Mouse (Mus musculus): ENCODE measurements around the gene Ppp1r14c. TPM values are rescaled to one million over a fixed set of nuclear protein-coding genes. Genes with fewer than 3 reads are reported as not detected.

Ppp1r14c gene
- polyA plus RNA-seq, 1 experiment from 2014 or later, result 27.7 TPM

GRCm38 (mm10) chr10:3512620-3513305 lies 146.9 kb downstream of the Ppp1r14c start:
- no peak overlapping the region for H3K4me2 ChIP-seq (replicated peaks)
- no peak for ATAC-seq (ENCODE audit: insufficient number of reproducible peaks, low FRiP score, low TSS enrichment, low read depth)
- H3K36me3 ChIP-seq, result no peaks in the 10 kb centered on the region
- WGBS, result 75% methylated on average over 8 of the region's 8 CpGs
- no peak overlapping the region for H3K27ac ChIP-seq (replicated peaks)
- H3K9me3 ChIP-seq (replicated peaks), result no peaks in the 10 kb centered on the region
- H3K4me1 ChIP-seq, result peaks cover 13% of the 10 kb centered on the region
- no peaks in the 10 kb centered on the region for H3K27me3 ChIP-seq
- no peak overlapping the region for H3K4me3 ChIP-seq (replicated peaks)
- no peak overlapping the region for H3K9ac ChIP-seq

DNA sequence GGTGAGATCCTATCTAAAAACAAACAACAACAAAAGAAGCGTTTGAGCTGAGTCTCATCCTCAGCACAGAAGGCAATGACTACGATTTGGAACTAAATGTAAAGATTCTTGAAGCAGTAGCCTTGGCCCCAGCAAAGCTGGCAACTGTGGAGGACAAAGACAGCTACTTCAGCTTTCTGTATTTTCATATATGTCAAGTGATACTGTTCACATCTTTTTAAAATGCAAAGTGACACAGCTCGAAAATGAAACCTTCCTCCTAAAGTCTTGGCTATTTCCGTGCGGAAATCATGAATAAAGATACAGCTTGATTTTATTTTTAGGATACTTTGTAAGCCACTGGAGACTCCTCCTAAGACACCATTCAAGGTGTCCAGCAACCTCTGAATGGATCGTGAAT lies 148.1 kb downstream of the Ppp1r14c start:
- Histone ChIP-seq H3K9ac (no peak overlapping the region), H3K4me1 (peaks cover 8% of the 10 kb centered on the region; the same call in 1 of the 2 replicates), H3K4me3 (replicated peaks) (no peak overlapping the region), H3K27ac (replicated peaks) (no peak overlapping the region), H3K36me3 (no peaks in the 10 kb centered on the region), H3K9me3 (replicated peaks) (no peaks in the 10 kb centered on the region), H3K4me2 (replicated peaks) (no peak overlapping the region), H3K27me3 (no peaks in the 10 kb centered on the region)
- 63% methylated on average over 6 of the region's 6 CpGs for WGBS
- no peak for ATAC-seq (ENCODE audit: insufficient number of reproducible peaks, low FRiP score, low TSS enrichment, low read depth)

Small RNA genes within 50 kb of the gene (microRNA-seq; reads per million reads assigned to microRNA genes)
- not detected for gene Gm24482 (ENCODE audit: borderline number of aligned reads)

Other genes starting within 250 kb of the Ppp1r14c start
- 3.1 and 3.3 TPM in 2 replicates for gene H60c, start 98.3 kb upstream of the Ppp1r14c start, polyA plus RNA-seq (2015; fragmentation: Nextera tagmentation; extraction: Ambion mirVana)
- 0.98 and 1.2 TPM in 2 replicates for gene Iyd, start 174.2 kb downstream of the Ppp1r14c start, polyA plus RNA-seq (2015; fragmentation: Nextera tagmentation; extraction: Ambion mirVana)

Data from embryonic facial prominence, embryonic 15.5 days (tissue).